Mouse (Mus musculus): ENCODE measurements around the gene Prl4a1. TPM values are rescaled to one million over a fixed set of nuclear protein-coding genes. Genes with fewer than 3 reads are reported as not detected.
"Not testable (repeated sequence)": the region's sequence is repeated elsewhere in the genome, so short reads cannot be mapped to it uniquely, and the experiment has no call there.

The Prl4a1 gene
- not detected in 2 replicates for polyA plus RNA-seq (2014; fragmentation: Nextera tagmentation; extraction: Ambion mirVana)

DNA sequence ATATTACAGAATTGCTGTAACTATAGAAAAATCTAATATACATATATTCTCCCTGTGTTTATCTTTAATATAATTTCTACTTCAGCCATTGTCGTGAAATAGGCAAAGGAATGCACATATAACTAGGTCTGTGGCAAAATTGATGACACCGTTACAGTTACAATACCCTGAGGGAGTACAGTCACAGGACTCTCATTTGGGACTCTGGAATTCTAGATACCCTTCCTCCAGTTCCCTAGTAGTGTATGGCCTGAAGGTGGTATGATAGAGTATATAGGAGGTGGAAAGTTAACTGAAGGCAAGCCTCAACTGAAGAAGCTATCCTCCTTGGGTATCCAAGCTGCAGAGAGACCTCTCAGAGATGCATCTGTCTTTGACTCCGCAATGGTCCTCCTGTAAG lies at the start of gene Prl4a1:
TSS of gene Prl4a1 (plus strand) at position 301 of the 400 bp plus-strand sequence.
- no peak within 1 kb of the TSS for H3K4me3 ChIP-seq (ENCODE audit: low read depth, low read length)
- H3K9ac ChIP-seq (ENCODE audit: low read length), result no peak within 1 kb of the TSS
- WGBS, result 91% methylated on average over 3 of the region's 3 CpGs
- H3K4me2 ChIP-seq (ENCODE audit: low read depth), result no peak within 1 kb of the TSS
- no peaks in the 10 kb centered on the region for H3K27me3 ChIP-seq (ENCODE audit: control insufficient read depth, insufficient read depth, low read length)
- no peaks in the 10 kb centered on the region for H3K9me3 ChIP-seq (ENCODE audit: control insufficient read depth, low read length)
- H3K4me1 ChIP-seq (ENCODE audit: control insufficient read depth, insufficient read depth, low read length), result no peaks in the 10 kb centered on the region
- ATAC-seq (ENCODE audit: insufficient read depth, low FRiP score, low TSS enrichment), result no peak
- H3K36me3 ChIP-seq (ENCODE audit: control insufficient read depth, insufficient read depth, low read length), result no peaks in the 10 kb centered on the region
- H3K27ac ChIP-seq (ENCODE audit: low read depth, low read length), result no peak within 1 kb of the TSS
- DNase-seq (ENCODE audit: low spot score), result no peak

DNA sequence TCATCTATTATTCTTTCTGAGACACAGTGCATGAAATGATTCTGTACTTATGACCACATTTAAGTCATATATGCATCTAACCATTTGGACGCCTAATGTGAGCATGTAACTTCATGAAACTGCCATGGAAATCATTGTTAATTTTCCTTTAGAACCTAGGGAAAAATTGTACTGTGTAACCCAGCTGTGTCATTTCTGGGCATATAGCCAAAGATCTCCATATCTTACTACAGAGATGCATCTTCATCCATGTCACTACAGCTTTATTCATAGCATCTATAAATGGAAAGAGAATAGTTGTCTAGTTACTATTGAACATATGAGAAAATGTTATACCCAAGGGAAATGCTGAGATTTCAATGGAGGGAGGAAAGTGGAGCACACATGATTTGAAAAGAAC lies 43.1 kb upstream of the Prl4a1 start:
- Histone ChIP-seq H3K27me3 (ENCODE audit: control insufficient read depth, insufficient read depth, low read length) (no peaks in the 10 kb centered on the region), H3K27ac (ENCODE audit: low read depth, low read length) (no peak overlapping the region), H3K9ac (ENCODE audit: low read length) (no peak overlapping the region), H3K4me1 (ENCODE audit: control insufficient read depth, insufficient read depth, low read length) (no peaks in the 10 kb centered on the region), H3K9me3 (ENCODE audit: control insufficient read depth, low read length) (no peaks in the 10 kb centered on the region), H3K4me3 (ENCODE audit: low read depth, low read length) (no peak overlapping the region), H3K4me2 (ENCODE audit: low read depth) (no peak overlapping the region), H3K36me3 (ENCODE audit: control insufficient read depth, insufficient read depth, low read length) (no peaks in the 10 kb centered on the region)
- ATAC-seq (ENCODE audit: insufficient read depth, low FRiP score, low TSS enrichment), result no peak
- WGBS, result 82% methylated on average over 1 of the region's 1 CpGs
- no peak for DNase-seq (ENCODE audit: low spot score)

DNA sequence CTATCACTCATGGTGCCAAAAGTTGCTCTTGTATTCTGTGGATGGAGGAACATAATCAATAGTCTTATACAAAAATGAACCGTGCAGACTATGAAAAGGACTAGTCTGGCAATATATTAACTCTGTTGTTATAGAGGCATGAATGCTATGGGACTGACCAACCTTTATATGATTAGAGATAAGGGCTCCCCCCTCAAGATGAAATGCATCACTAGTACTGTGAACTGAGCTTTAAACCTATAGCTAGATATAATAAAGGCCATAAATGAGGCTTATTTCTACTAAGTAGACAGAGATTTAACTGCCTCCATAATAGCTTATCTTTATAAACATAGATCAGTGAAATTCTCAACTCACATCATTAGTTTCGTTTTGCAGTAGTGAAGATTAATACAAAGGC lies 41.7 kb upstream of the Prl4a1 start:
- DNase-seq (ENCODE audit: low spot score); H3K36me3 ChIP-seq (ENCODE audit: control insufficient read depth, insufficient read depth, low read length); H3K4me1 ChIP-seq (ENCODE audit: control insufficient read depth, insufficient read depth, low read length); H3K9ac ChIP-seq (ENCODE audit: low read length); H3K4me3 ChIP-seq (ENCODE audit: low read depth, low read length); H3K27me3 ChIP-seq (ENCODE audit: control insufficient read depth, insufficient read depth, low read length); H3K9me3 ChIP-seq (ENCODE audit: control insufficient read depth, low read length); H3K4me2 ChIP-seq (ENCODE audit: low read depth); ATAC-seq (ENCODE audit: insufficient read depth, low FRiP score, low TSS enrichment); H3K27ac ChIP-seq (ENCODE audit: low read depth, low read length): not testable (repeated sequence)
- 74% methylated on average over 2 of the region's 2 CpGs for WGBS

DNA sequence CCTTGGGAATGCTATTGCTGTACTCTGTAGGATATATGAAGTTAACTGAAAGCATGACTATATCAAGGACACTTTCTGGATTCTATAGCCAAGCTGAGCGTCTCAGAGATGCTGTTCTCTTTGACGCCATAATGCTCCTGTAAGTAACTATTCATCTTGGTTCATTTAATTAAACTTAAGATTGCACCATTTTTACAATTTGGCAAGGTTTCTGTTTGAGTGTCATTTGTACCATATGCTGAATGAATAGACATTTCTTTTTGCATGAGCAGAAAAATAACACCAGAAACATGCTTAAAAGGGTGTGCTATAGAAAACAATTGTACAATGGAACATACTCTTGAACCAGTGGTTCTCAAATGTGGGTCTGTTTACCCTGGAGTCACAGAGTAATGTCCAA lies 38.4 kb upstream of the Prl4a1 start:
- H3K9ac ChIP-seq (ENCODE audit: low read length), result no peak overlapping the region
- no peak overlapping the region for H3K4me3 ChIP-seq (ENCODE audit: low read depth, low read length)
- no peaks in the 10 kb centered on the region for H3K4me1 ChIP-seq (ENCODE audit: control insufficient read depth, insufficient read depth, low read length)
- no peaks in the 10 kb centered on the region for H3K9me3 ChIP-seq (ENCODE audit: control insufficient read depth, low read length)
- H3K4me2 ChIP-seq (ENCODE audit: low read depth), result no peak overlapping the region
- WGBS, result 96% methylated on average over 2 of the region's 2 CpGs
- H3K36me3 ChIP-seq (ENCODE audit: control insufficient read depth, insufficient read depth, low read length), result no peaks in the 10 kb centered on the region
- ATAC-seq (ENCODE audit: insufficient read depth, low FRiP score, low TSS enrichment) (no peak), DNase-seq (ENCODE audit: low spot score) (no peak)
- H3K27ac ChIP-seq (ENCODE audit: low read depth, low read length), result no peak overlapping the region
- no peaks in the 10 kb centered on the region for H3K27me3 ChIP-seq (ENCODE audit: control insufficient read depth, insufficient read depth, low read length)

DNA sequence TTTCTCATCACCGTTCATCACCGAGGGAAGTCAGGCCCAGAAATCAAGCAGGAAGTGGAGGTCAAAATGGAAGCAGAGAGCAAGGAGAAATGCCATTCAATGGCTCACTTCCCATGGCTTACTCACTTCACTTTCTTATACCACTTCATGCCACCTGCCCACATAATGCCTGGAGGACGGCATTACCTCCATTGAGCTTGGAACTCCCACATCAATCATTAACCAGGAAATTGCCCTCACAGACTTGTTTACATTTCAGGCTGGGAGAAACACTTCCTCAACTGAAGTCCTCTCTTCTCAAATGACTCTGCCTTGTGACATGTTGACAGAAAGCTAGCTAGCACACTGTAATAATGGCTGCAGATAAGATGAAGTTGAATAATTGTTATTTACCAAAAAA lies 19.5 kb upstream of the Prl4a1 start:
- whole genome bisulfite sequencing, result 66% methylated on average over 3 of the region's 3 CpGs
- not testable (repeated sequence) for H3K9ac ChIP-seq (ENCODE audit: low read length); DNase-seq (ENCODE audit: low spot score); H3K9me3 ChIP-seq (ENCODE audit: control insufficient read depth, low read length); H3K4me3 ChIP-seq (ENCODE audit: low read depth, low read length); H3K4me1 ChIP-seq (ENCODE audit: control insufficient read depth, insufficient read depth, low read length); H3K27ac ChIP-seq (ENCODE audit: low read depth, low read length); ATAC-seq (ENCODE audit: insufficient read depth, low FRiP score, low TSS enrichment); H3K27me3 ChIP-seq (ENCODE audit: control insufficient read depth, insufficient read depth, low read length); H3K36me3 ChIP-seq (ENCODE audit: control insufficient read depth, insufficient read depth, low read length); H3K4me2 ChIP-seq (ENCODE audit: low read depth)

DNA sequence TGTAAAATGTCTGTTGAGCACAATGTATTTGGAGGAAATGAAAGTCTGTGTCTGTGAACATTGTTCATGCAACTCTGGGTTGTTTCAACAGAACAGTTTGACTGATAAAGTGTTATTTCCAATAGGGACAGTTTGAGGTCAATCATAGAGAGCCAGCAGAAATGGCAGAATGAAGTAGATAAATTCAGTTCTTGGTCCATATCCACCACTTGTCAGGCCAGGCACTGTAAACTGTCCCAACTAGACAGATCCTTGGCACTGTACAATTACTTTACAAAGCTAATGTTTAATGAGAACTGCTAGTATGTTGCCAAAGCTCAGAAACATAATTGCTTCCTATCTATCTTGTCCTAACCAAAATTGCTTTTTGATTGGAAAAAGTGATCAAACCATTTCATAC lies 13.3 kb downstream of the Prl4a1 start:
- Histone ChIP-seq H3K9me3 (ENCODE audit: control insufficient read depth, low read length) (no peaks in the 10 kb centered on the region), H3K4me2 (ENCODE audit: low read depth) (no peak overlapping the region), H3K36me3 (ENCODE audit: control insufficient read depth, insufficient read depth, low read length) (no peaks in the 10 kb centered on the region), H3K9ac (ENCODE audit: low read length) (no peak overlapping the region), H3K4me1 (ENCODE audit: control insufficient read depth, insufficient read depth, low read length) (no peaks in the 10 kb centered on the region), H3K27me3 (ENCODE audit: control insufficient read depth, insufficient read depth, low read length) (no peaks in the 10 kb centered on the region), H3K4me3 (ENCODE audit: low read depth, low read length) (no peak overlapping the region), H3K27ac (ENCODE audit: low read depth, low read length) (no peak overlapping the region)
- no peak for ATAC-seq (ENCODE audit: insufficient read depth, low FRiP score, low TSS enrichment)
- DNase-seq (ENCODE audit: low spot score), result no peak

DNA sequence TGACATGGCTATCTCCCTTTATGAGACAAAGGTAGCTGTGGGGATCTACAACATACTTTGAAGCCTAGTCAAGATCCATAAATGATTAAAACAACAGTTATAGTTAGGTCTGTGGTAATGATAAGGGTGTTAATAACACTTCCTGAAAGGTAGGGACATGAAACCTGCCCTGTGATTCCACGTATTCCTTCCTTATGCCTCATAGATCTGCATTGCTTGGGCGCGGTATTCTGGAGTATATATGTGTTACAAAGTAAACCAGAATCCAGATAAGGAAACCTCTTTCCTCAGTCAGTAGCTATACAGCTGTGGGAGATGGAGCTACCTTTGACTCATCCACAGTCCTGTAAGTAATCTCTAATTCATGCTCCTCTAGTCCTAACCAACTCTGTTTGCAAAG lies 53.3 kb downstream of the Prl4a1 start:
- no peak overlapping the region for H3K4me2 ChIP-seq (ENCODE audit: low read depth)
- H3K27ac ChIP-seq (ENCODE audit: low read depth, low read length), result no peak overlapping the region
- H3K9me3 ChIP-seq (ENCODE audit: control insufficient read depth, low read length), result no peaks in the 10 kb centered on the region
- no peak overlapping the region for H3K9ac ChIP-seq (ENCODE audit: low read length)
- WGBS, result 89% methylated on average over 3 of the region's 3 CpGs
- no peaks in the 10 kb centered on the region for H3K36me3 ChIP-seq (ENCODE audit: control insufficient read depth, insufficient read depth, low read length)
- no peaks in the 10 kb centered on the region for H3K27me3 ChIP-seq (ENCODE audit: control insufficient read depth, insufficient read depth, low read length)
- H3K4me3 ChIP-seq (ENCODE audit: low read depth, low read length), result no peak overlapping the region
- H3K4me1 ChIP-seq (ENCODE audit: control insufficient read depth, insufficient read depth, low read length), result no peaks in the 10 kb centered on the region
- ATAC-seq (ENCODE audit: insufficient read depth, low FRiP score, low TSS enrichment) (no peak), DNase-seq (ENCODE audit: low spot score) (no peak)

Other genes with a start within 250 kb of the Prl4a1 start
- not detected in 2 replicates for gene Prl7c1, start 235.4 kb upstream of the Prl4a1 start, polyA plus RNA-seq (2014; fragmentation: Nextera tagmentation; extraction: Ambion mirVana)
- gene Prl2a1, start 214.6 kb upstream of the Prl4a1 start, polyA plus RNA-seq (2014; fragmentation: Nextera tagmentation; extraction: Ambion mirVana), result not detected in 2 replicates
- not detected in 2 replicates for gene Prl2c1, start 166.9 kb upstream of the Prl4a1 start, polyA plus RNA-seq (2014; fragmentation: Nextera tagmentation; extraction: Ambion mirVana)
- gene Prl5a1, start 126.3 kb downstream of the Prl4a1 start, polyA plus RNA-seq (2014; fragmentation: Nextera tagmentation; extraction: Ambion mirVana), result not detected in 2 replicates
- gene Gm11361, start 241.3 kb downstream of the Prl4a1 start, polyA plus RNA-seq (2014; fragmentation: Nextera tagmentation; extraction: Ambion mirVana), result 0.92 and 2.8 TPM in 2 replicates